Mouse (Mus musculus): Measurements from ENCODE around the gene 2210011C24Rik.
A peak's percentile ranks its signal among the peaks of the same experiment; 100 is the strongest.

- TF ChIP-seq CTCF (IDR thresholded peaks at IDR 0.05; ENCODE audit: borderline replicate concordance, insufficient read depth, low read depth, low read length) (peak; percentile 73), POLR2A (IDR thresholded peaks at IDR 0.05; ENCODE audit: borderline replicate concordance, insufficient read depth, low read length) (no peak)
Measured at GRCm38 (mm10) chr8:84039050-84039449, 27.1 kb upstream of the 2210011C24Rik start.
